ENCODE assay signal across 8 mouse cellular contexts in genomic region chr16:96126684-96127171, GRCm38 (mm10). TPM values are rescaled to one million over a fixed set of nuclear protein-coding genes. Genes with fewer than 3 reads are reported as not detected.
A peak's percentile ranks its signal among the peaks of the same experiment; 100 is the strongest.
DNase-seq lines count a peak whose midpoint lies in the region; ATAC-seq and TF ChIP-seq lines count a peak whose summit lies in the region.

No protein-coding gene starts in this region.

- peak overlapping the region; percentile 73 for H3K9ac ChIP-seq in liver, adult 2 months (ENCODE audit: low read depth, low read length)
- H3K9ac ChIP-seq in forebrain, embryonic 16.5 days (replicated peaks; ENCODE audit: low read depth, low read length), result peak overlapping the region; percentile 93
- H3K9ac ChIP-seq in limb, embryonic 11.5 days (ENCODE audit: low read length), result peak overlapping the region; percentile 99
- peak overlapping the region; percentile 97 for H3K9ac ChIP-seq in midbrain, embryonic 14.5 days (replicated peaks; ENCODE audit: low read length)

- peak; percentile 12 for DNase-seq in liver, adult 2 months (ENCODE audit: extremely low read depth, low read depth, low spot score)
- no peak for DNase-seq in liver
- DNase-seq in adipocyte (ENCODE audit: low spot score), result peak; percentile 67
- no peak for DNase-seq in limb, embryonic 11.5 days (ENCODE audit: low spot score)
- DNase-seq in midbrain, embryonic 14.5 days, result peak; percentile 19
- no peak for DNase-seq in left cerebral cortex, postnatal 4 days

- H3K79me2 ChIP-seq in liver, adult 2 months (ENCODE audit: control insufficient read depth, insufficient read depth, low read length), result no peaks in the 10 kb centered on the region

- TF ChIP-seq POLR2A in liver, adult 2 months (IDR thresholded peaks at IDR 0.05; ENCODE audit: extremely low read depth, insufficient read depth, low read length), result no peak

- WGBS in liver, adult 2 months, result 17% methylated on average over 19 of the region's 19 CpGs
- whole genome bisulfite sequencing in forebrain, embryonic 16.5 days, result 3% methylated on average over 19 of the region's 19 CpGs
- WGBS in limb, embryonic 11.5 days, result 8% methylated on average over 19 of the region's 19 CpGs
- WGBS in midbrain, embryonic 14.5 days, result 4% methylated on average over 19 of the region's 19 CpGs

- H3K27ac ChIP-seq in liver, adult 2 months (replicated peaks; ENCODE audit: insufficient read depth, low read depth, low read length), result no peak overlapping the region
- peak overlapping the region; percentile 98 for H3K27ac ChIP-seq in forebrain, embryonic 16.5 days (ENCODE audit: low read length)
- H3K27ac ChIP-seq in limb, embryonic 11.5 days (replicated peaks; ENCODE audit: low read depth, low read length), result peak overlapping the region; percentile 94
- peak overlapping the region; percentile 99 for H3K27ac ChIP-seq in midbrain, embryonic 14.5 days (replicated peaks; ENCODE audit: low read depth, low read length)

- H3K4me3 ChIP-seq in liver, adult 2 months (ENCODE audit: insufficient read depth, low read depth, low read length), result peak overlapping the region; percentile 60
- peak overlapping the region; percentile 96 for H3K4me3 ChIP-seq in forebrain, embryonic 16.5 days (replicated peaks; ENCODE audit: low read length)
- peak overlapping the region; percentile 98 for H3K4me3 ChIP-seq in limb, embryonic 11.5 days (ENCODE audit: low read depth, low read length)
- H3K4me3 ChIP-seq in midbrain, embryonic 14.5 days (replicated peaks; ENCODE audit: low read depth, low read length), result peak overlapping the region; percentile 97

- H3K4me2 ChIP-seq in forebrain, embryonic 16.5 days (ENCODE audit: low read length), result peak overlapping the region; percentile 80
- H3K4me2 ChIP-seq in limb, embryonic 11.5 days (ENCODE audit: low read depth, severe bottlenecking), result peak overlapping the region; percentile 72
- H3K4me2 ChIP-seq in midbrain, embryonic 14.5 days (ENCODE audit: low read length), result peak overlapping the region; percentile 75

- H3K36me3 ChIP-seq in liver, adult 2 months (ENCODE audit: control insufficient read depth, insufficient read depth, low read length), result peaks cover 16% of the 10 kb centered on the region
- H3K36me3 ChIP-seq in forebrain, embryonic 16.5 days (ENCODE audit: control insufficient read depth, insufficient read depth), result peaks cover 30% of the 10 kb centered on the region
- H3K36me3 ChIP-seq in limb, embryonic 11.5 days (ENCODE audit: control insufficient read depth, insufficient read depth, low read length), result peaks cover 20% of the 10 kb centered on the region
- peaks cover 42% of the 10 kb centered on the region for H3K36me3 ChIP-seq in midbrain, embryonic 14.5 days (ENCODE audit: control insufficient read depth, insufficient read depth, low read length)

- H3K27me3 ChIP-seq in liver, adult 2 months (ENCODE audit: control insufficient read depth, insufficient read depth, low read length), result no peaks in the 10 kb centered on the region
- no peaks in the 10 kb centered on the region for H3K27me3 ChIP-seq in forebrain, embryonic 16.5 days (replicated peaks; ENCODE audit: control insufficient read depth, insufficient read depth, low read length)
- H3K27me3 ChIP-seq in limb, embryonic 11.5 days (ENCODE audit: control insufficient read depth, insufficient read depth, low read length), result no peaks in the 10 kb centered on the region
- no peaks in the 10 kb centered on the region for H3K27me3 ChIP-seq in midbrain, embryonic 14.5 days (ENCODE audit: control insufficient read depth, insufficient read depth, low read length)

- peaks cover 2% of the 10 kb centered on the region for H3K4me1 ChIP-seq in liver, adult 2 months (ENCODE audit: control insufficient read depth, insufficient read depth, low read length)
- H3K4me1 ChIP-seq in forebrain, embryonic 16.5 days (replicated peaks; ENCODE audit: control insufficient read depth, insufficient read depth, low read length), result peaks cover 26% of the 10 kb centered on the region
- H3K4me1 ChIP-seq in limb, embryonic 11.5 days (ENCODE audit: control insufficient read depth, insufficient read depth, low read length), result peaks cover 9% of the 10 kb centered on the region
- peaks cover 21% of the 10 kb centered on the region for H3K4me1 ChIP-seq in midbrain, embryonic 14.5 days (ENCODE audit: control insufficient read depth, insufficient read depth, low read length)

- TF ChIP-seq CTCF in liver, adult 2 months (IDR thresholded peaks at IDR 0.05; ENCODE audit: low read depth, low read length), result no peak

- no peak for ATAC-seq in forebrain, embryonic 16.5 days
- ATAC-seq in limb, embryonic 11.5 days (ENCODE audit: insufficient number of reproducible peaks, low FRiP score, low TSS enrichment, low read depth), result no peak
- no peak for ATAC-seq in midbrain, embryonic 14.5 days (ENCODE audit: low FRiP score, low TSS enrichment)
- ATAC-seq in erythroid progenitor cell, adult 5-6 weeks (replicated peaks; ENCODE audit: low FRiP score, poor library complexity, severe bottlenecking), result no peak

- intact Hi-C loops in left cerebral cortex, postnatal 4 days (cut with DNase I), result no loop called here

- H3K9me3 ChIP-seq in forebrain, embryonic 16.5 days (ENCODE audit: control insufficient read depth, low read length), result no peaks in the 10 kb centered on the region
- H3K9me3 ChIP-seq in limb, embryonic 11.5 days (ENCODE audit: control insufficient read depth, low read length), result no peaks in the 10 kb centered on the region
- no peaks in the 10 kb centered on the region for H3K9me3 ChIP-seq in midbrain, embryonic 14.5 days (ENCODE audit: control insufficient read depth, low read length)

RNA-seq across cellular contexts. Expression of gene Hmgn1, which starts 0.8 kb away (rescaled TPM):
- 43.9 and 48.3 TPM in 2 replicates for total RNA-seq in liver, adult 2 months (2014; rRNA removed)
- polyA plus RNA-seq in liver, adult 2 months (2012; rRNA removed), result 11.4 and 15.0 TPM in 2 replicates
- polyA plus RNA-seq in forebrain, embryonic 16.5 days (2015; fragmentation: Nextera tagmentation; extraction: Ambion mirVana), result 432 and 519 TPM in 2 replicates
- 1,125 and 1,150 TPM in 2 replicates for polyA plus RNA-seq in limb, embryonic 11.5 days (2014; fragmentation: Nextera tagmentation; extraction: Ambion mirVana)
- polyA plus RNA-seq in midbrain, embryonic 14.5 days (2014; fragmentation: Nextera tagmentation; extraction: Ambion mirVana), result 371 and 462 TPM in 2 replicates
- 100 to 1,000 TPM; 102 to 103 TPM for total RNA-seq in left cerebral cortex, postnatal 4 days (2021)
- 33.5 and 60.5 TPM in 2 replicates for total RNA-seq in erythroid progenitor cell, adult 5-6 weeks (2015; ENCODE audit: low replicate concordance)
- 9.1 and 16.9 TPM in 2 replicates for total RNA-seq in erythroid progenitor cell, adult 5-6 weeks (2017; ENCODE audit: low replicate concordance)

RNA-seq across cellular contexts. Expression of gene Wrb, which starts 18.5 kb away (rescaled TPM):
- total RNA-seq in liver, adult 2 months (2014; rRNA removed), result 4.6 and 7.4 TPM in 2 replicates
- polyA plus RNA-seq in liver, adult 2 months (2012; rRNA removed), result 14.0 and 17.5 TPM in 2 replicates
- 188 and 197 TPM in 2 replicates for polyA plus RNA-seq in forebrain, embryonic 16.5 days (2015; fragmentation: Nextera tagmentation; extraction: Ambion mirVana)
- 74.0 and 75.7 TPM in 2 replicates for polyA plus RNA-seq in limb, embryonic 11.5 days (2014; fragmentation: Nextera tagmentation; extraction: Ambion mirVana)
- 229 and 232 TPM in 2 replicates for polyA plus RNA-seq in midbrain, embryonic 14.5 days (2014; fragmentation: Nextera tagmentation; extraction: Ambion mirVana)
- 100 to 1,000 TPM in 1 of 2 experiments, 10 to 100 TPM in 1; 93.0 to 117 TPM for total RNA-seq in left cerebral cortex, postnatal 4 days (2021)
- total RNA-seq in erythroid progenitor cell, adult 5-6 weeks (2015; ENCODE audit: low replicate concordance), result 1.4 TPM in 1 of 2 replicates, not detected in the other
- 2.1 TPM in 1 of 2 replicates, not detected in the other for total RNA-seq in erythroid progenitor cell, adult 5-6 weeks (2017; ENCODE audit: low replicate concordance)

RNA-seq across cellular contexts. Expression of gene Brwd1, which starts 44.4 kb away (rescaled TPM):
- total RNA-seq in liver, adult 2 months (2014; rRNA removed), result 56.3 and 59.8 TPM in 2 replicates
- polyA plus RNA-seq in liver, adult 2 months (2012; rRNA removed), result 9.9 and 12.3 TPM in 2 replicates
- polyA plus RNA-seq in forebrain, embryonic 16.5 days (2015; fragmentation: Nextera tagmentation; extraction: Ambion mirVana), result 218 and 229 TPM in 2 replicates
- 153 and 157 TPM in 2 replicates for polyA plus RNA-seq in limb, embryonic 11.5 days (2014; fragmentation: Nextera tagmentation; extraction: Ambion mirVana)
- 338 and 372 TPM in 2 replicates for polyA plus RNA-seq in midbrain, embryonic 14.5 days (2014; fragmentation: Nextera tagmentation; extraction: Ambion mirVana)
- 100 to 1,000 TPM; 131 to 135 TPM for total RNA-seq in left cerebral cortex, postnatal 4 days (2021)
- 12.6 and 36.0 TPM in 2 replicates for total RNA-seq in erythroid progenitor cell, adult 5-6 weeks (2015; ENCODE audit: low replicate concordance)
- total RNA-seq in erythroid progenitor cell, adult 5-6 weeks (2017; ENCODE audit: low replicate concordance), result 16.9 and 19.0 TPM in 2 replicates

Comparison
In these comparisons a context has a peak if more than half of its experiments do, and no peak if none do; other contexts are left out.
1. DNase-seq: peak in liver, adult 2 months (single experiment), adipocyte (single experiment) and midbrain, embryonic 14.5 days (single experiment); none in liver (single experiment), limb, embryonic 11.5 days (single experiment) and left cerebral cortex, postnatal 4 days (single experiment).
2. RNA of gene Hmgn1, which starts 0.8 kb away (polyA plus RNA-seq): 1,125 to 1,150 TPM in limb, embryonic 11.5 days, 371 to 462 TPM in midbrain, embryonic 14.5 days and 432 to 519 TPM in forebrain, embryonic 16.5 days; 11.4 to 15.0 TPM in liver, adult 2 months; every median in the first group is over 10 times any median in the second.
3. RNA of gene Brwd1, which starts 44.4 kb away (polyA plus RNA-seq): 338 to 372 TPM in midbrain, embryonic 14.5 days, 218 to 229 TPM in forebrain, embryonic 16.5 days and 153 to 157 TPM in limb, embryonic 11.5 days; 9.9 to 12.3 TPM in liver, adult 2 months; every median in the first group is over 10 times any median in the second.
4. Peak in every context shown above with its lines, with median percentiles within 50 percentile points of each other: H3K4me3 ChIP-seq, H3K9ac ChIP-seq and H3K4me2 ChIP-seq.